Mouse (Mus musculus): ENCODE measurements at regions not wholly inside any gene's neighbourhood (a gene's known extent, or its start where the extent isn't known, plus 50 kb on each side); places are given as distances from the start of the nearest gene placed in this dataset.

DNA sequence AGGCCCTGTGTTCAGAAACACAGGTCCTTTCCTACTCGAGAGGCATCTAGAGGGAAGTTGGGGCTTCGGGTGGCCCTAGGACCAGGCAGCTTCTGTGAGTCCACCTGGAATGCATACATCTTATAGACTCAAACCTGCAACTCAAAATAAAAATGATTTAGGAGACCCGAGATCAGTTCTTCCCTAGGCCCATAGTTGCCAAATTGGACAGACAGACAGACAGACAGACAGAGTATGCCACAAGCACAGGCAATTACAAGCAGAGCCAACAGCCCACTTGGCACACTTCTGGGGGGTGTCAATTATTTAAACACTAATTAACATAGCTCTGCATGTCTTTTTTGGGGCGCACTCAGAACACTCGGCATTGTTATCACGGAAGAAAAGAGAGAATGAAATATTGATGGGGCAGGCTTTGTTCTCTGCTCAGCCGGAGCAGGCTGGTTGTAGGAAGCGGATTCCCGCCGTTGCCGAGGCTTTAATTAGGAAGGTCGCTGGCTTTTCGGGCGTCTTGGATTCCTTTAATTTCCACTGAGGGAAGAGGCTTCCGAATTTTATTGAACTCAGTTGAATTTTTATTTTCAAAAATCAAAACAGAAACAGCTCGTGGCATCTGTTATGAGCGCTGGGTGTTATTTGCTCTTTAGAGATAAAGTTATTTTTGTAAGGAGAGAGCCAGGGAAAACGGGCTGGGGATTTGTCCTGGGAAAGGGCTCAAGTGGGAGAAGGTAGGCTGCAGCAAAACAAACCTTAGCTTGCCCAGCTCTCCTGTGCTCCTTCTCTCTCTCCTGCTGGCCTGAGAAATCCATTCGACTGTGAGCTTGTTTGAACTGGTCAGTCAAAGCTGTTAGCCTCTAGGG lies 111.9 kb downstream of the Irx5 start:
- ATAC-seq (ENCODE audit: insufficient read depth) (no peak), DNase-seq (no peak)
- no peaks in the 10 kb centered on the region for H3K9me3 ChIP-seq (ENCODE audit: low read depth, low read length)
- H3K4me2 ChIP-seq: no peak overlapping the region
- 46% methylated on average over 19 of the region's 19 CpGs for WGBS
- no peak overlapping the region for H3K27ac ChIP-seq (ENCODE audit: low read depth)
- no peaks in the 10 kb centered on the region for H3K4me1 ChIP-seq (ENCODE audit: insufficient read depth)
- H3K27me3 ChIP-seq (ENCODE audit: insufficient read depth, low read length): no peaks in the 10 kb centered on the region
- H3K4me3 ChIP-seq (ENCODE audit: low read depth, low read length): no peak overlapping the region
- no peak for TF ChIP-seq CTCF (IDR thresholded peaks at IDR 0.05; ENCODE audit: low read depth)
- no peaks in the 10 kb centered on the region for H3K36me3 ChIP-seq (ENCODE audit: insufficient read depth)
- no peak overlapping the region for H3K9ac ChIP-seq

DNA sequence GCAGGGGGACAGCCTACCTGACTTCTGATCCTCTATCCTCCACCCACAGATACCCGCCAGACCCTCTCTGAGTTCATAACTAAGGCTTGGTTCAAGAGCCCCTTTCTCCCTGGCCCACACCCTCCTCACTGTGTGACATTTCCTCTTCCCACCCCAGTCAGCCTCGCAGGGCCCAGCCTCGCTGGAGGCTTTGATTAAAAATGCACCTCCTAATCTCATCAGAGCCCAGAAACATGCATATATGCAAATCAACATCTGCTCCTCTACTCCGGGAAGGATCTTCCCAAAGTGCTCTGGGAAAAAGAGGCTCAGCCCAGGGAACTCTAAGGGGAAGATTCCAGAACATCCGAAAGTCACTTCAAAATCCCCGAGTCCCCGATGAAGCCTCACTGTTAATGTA lies 114.8 kb downstream of the Irx5 start:
- no peak for DNase-seq
- H3K4me3 ChIP-seq (ENCODE audit: low read depth, low read length): no peak overlapping the region
- no peaks in the 10 kb centered on the region for H3K36me3 ChIP-seq (ENCODE audit: insufficient read depth)
- H3K27ac ChIP-seq (ENCODE audit: low read depth): no peak overlapping the region
- no peaks in the 10 kb centered on the region for H3K27me3 ChIP-seq (ENCODE audit: insufficient read depth, low read length)
- no peaks in the 10 kb centered on the region for H3K9me3 ChIP-seq (ENCODE audit: low read depth, low read length)
- no peak overlapping the region for H3K4me2 ChIP-seq
- no peak overlapping the region for H3K9ac ChIP-seq
- 66% methylated on average over 7 of the region's 7 CpGs for WGBS
- no peak for ATAC-seq (ENCODE audit: insufficient read depth)
- TF ChIP-seq CTCF (IDR thresholded peaks at IDR 0.05; ENCODE audit: low read depth): no peak
- no peaks in the 10 kb centered on the region for H3K4me1 ChIP-seq (ENCODE audit: insufficient read depth)

DNA sequence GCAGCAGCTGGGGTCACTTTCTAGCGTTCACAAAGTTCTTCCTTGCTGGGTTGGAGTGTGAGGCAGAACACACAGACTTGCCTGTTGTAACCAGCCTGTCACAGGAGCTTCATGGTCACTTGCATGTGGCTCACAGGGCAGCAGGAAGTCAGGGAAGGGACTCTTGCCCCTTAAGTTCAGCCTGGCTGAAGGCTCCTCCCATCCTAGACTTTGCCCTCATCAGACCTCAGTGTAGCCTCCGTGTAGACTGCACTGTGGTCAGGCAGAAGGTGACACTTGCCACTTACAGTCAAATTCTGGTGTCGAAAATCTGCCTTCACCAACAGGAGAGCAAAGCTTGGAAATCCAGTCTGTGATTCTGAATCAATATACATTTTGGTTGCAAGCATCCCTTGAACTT lies 115.4 kb downstream of the Irx5 start:
- no peak overlapping the region for H3K27ac ChIP-seq (ENCODE audit: low read depth)
- no peak overlapping the region for H3K4me2 ChIP-seq
- H3K9me3 ChIP-seq (ENCODE audit: low read depth, low read length): no peaks in the 10 kb centered on the region
- H3K27me3 ChIP-seq (ENCODE audit: insufficient read depth, low read length): no peaks in the 10 kb centered on the region
- no peak overlapping the region for H3K4me3 ChIP-seq (ENCODE audit: low read depth, low read length)
- TF ChIP-seq CTCF (IDR thresholded peaks at IDR 0.05; ENCODE audit: low read depth): no peak
- H3K36me3 ChIP-seq (ENCODE audit: insufficient read depth): no peaks in the 10 kb centered on the region
- H3K4me1 ChIP-seq (ENCODE audit: insufficient read depth): no peaks in the 10 kb centered on the region
- ATAC-seq (ENCODE audit: insufficient read depth) (no peak), DNase-seq (no peak)
- no peak overlapping the region for H3K9ac ChIP-seq
- WGBS: 46% methylated on average over 3 of the region's 3 CpGs

- Histone ChIP-seq H3K9ac (no peak overlapping the region), H3K4me3 (ENCODE audit: low read depth, low read length) (no peak overlapping the region), H3K9me3 (ENCODE audit: low read depth, low read length) (no peaks in the 10 kb centered on the region), H3K27me3 (ENCODE audit: insufficient read depth, low read length) (no peaks in the 10 kb centered on the region), H3K27ac (ENCODE audit: low read depth) (no peak overlapping the region), H3K4me2 (no peak overlapping the region), H3K36me3 (ENCODE audit: insufficient read depth) (no peaks in the 10 kb centered on the region), H3K4me1 (ENCODE audit: insufficient read depth) (no peaks in the 10 kb centered on the region)
- 62% methylated on average over 5 of the region's 5 CpGs for WGBS
- DNase-seq (no peak), ATAC-seq (ENCODE audit: insufficient read depth) (no peak)
- no peak for TF ChIP-seq CTCF (IDR thresholded peaks at IDR 0.05; ENCODE audit: low read depth)
Observed at GRCm38 (mm10) chr8:92482393-92482792, 125.0 kb downstream of the Irx5 start.

DNA sequence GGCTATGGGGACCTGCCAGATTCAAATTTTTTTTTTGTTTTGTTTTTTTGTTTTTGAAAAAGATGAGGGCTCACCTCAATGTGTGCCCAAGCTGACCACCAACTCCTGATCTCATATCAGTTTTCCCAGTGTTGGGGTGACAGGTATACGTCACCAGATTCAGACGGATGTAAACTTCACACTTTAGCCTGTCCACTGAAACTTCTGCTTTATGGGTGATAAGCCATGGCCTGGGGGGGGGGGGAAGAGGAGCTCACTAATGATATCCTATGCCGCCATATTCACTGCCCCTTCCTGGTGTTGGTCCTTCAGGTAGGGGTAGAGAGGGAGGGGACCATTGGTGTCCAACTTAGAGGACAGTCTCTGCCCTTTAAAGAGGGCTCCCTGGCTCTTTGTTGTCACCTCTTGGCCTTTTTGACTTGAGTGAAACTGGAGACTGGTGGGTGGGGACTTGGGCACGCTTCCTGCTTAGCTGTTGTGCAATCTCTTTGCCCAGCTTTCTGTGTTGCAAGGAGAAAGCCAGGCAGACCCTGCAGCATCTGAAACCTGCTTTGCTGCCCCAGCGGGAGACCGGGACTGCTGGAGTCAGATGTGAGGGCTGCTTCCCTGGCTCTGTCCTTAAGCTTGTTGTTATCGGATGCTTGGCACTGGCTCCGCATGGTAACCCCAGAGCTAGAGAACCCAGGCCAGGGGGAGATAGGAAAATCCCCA lies 125.8 kb downstream of the Irx5 start:
- H3K27me3 ChIP-seq (ENCODE audit: insufficient read depth, low read length): no peaks in the 10 kb centered on the region

GRCm38 (mm10) chr8:92488526-92489159 lies 131.2 kb downstream of the Irx5 start:
- no peak overlapping the region for H3K4me2 ChIP-seq
- H3K27me3 ChIP-seq (ENCODE audit: insufficient read depth, low read length): no peaks in the 10 kb centered on the region
- no peak overlapping the region for H3K27ac ChIP-seq (ENCODE audit: low read depth)
- H3K9ac ChIP-seq: no peak overlapping the region
- DNase-seq (no peak), ATAC-seq (ENCODE audit: insufficient read depth) (no peak)
- TF ChIP-seq CTCF (IDR thresholded peaks at IDR 0.05; ENCODE audit: low read depth): no peak
- no peak overlapping the region for H3K4me3 ChIP-seq (ENCODE audit: low read depth, low read length)
- H3K9me3 ChIP-seq (ENCODE audit: low read depth, low read length): no peaks in the 10 kb centered on the region
- WGBS: 80% methylated on average over 8 of the region's 8 CpGs
- no peaks in the 10 kb centered on the region for H3K4me1 ChIP-seq (ENCODE audit: insufficient read depth)
- H3K36me3 ChIP-seq (ENCODE audit: insufficient read depth): no peaks in the 10 kb centered on the region

More for the DNA sequence above, 125.8 kb downstream of the Irx5 start:
- Histone ChIP-seq H3K4me1 (ENCODE audit: insufficient read depth) (no peaks in the 10 kb centered on the region), H3K36me3 (ENCODE audit: insufficient read depth) (no peaks in the 10 kb centered on the region), H3K4me3 (ENCODE audit: low read depth, low read length) (no peak overlapping the region), H3K27ac (ENCODE audit: low read depth) (no peak overlapping the region), H3K4me2 (no peak overlapping the region), H3K9ac (no peak overlapping the region), H3K9me3 (ENCODE audit: low read depth, low read length) (no peaks in the 10 kb centered on the region)
- no peak for ATAC-seq (ENCODE audit: insufficient read depth)
- 42% methylated on average over 8 of the region's 8 CpGs for WGBS
- DNase-seq: peak; percentile 38
- TF ChIP-seq CTCF (IDR thresholded peaks at IDR 0.05; ENCODE audit: low read depth): no peak

DNA sequence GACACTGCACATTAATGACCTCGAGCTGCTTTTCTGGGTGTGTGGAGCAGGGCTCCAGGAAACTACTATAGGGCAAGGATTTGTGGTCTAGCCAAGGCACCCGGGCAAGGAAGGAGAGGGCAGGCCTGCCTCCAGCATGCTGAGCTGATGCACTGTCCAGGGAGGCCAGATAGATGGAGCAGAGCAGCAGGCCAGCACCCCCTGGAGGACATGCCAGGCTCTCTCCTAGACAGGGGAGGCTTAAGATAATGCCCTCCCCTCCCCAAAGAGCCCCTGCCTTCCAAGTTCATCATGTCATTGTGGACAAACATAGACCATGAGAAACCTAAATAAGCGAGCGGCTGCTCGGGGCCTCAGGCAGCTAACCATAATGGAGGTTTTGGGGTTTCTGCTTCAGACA lies 134.1 kb downstream of the Irx5 start:
- Histone ChIP-seq H3K4me3 (ENCODE audit: low read depth, low read length) (no peak overlapping the region), H3K27ac (ENCODE audit: low read depth) (no peak overlapping the region), H3K9me3 (ENCODE audit: low read depth, low read length) (no peaks in the 10 kb centered on the region), H3K4me1 (ENCODE audit: insufficient read depth) (no peaks in the 10 kb centered on the region), H3K27me3 (ENCODE audit: insufficient read depth, low read length) (no peaks in the 10 kb centered on the region), H3K36me3 (ENCODE audit: insufficient read depth) (no peaks in the 10 kb centered on the region), H3K9ac (no peak overlapping the region), H3K4me2 (no peak overlapping the region)
- 76% methylated on average over 5 of the region's 5 CpGs for WGBS
- TF ChIP-seq CTCF (IDR thresholded peaks at IDR 0.05; ENCODE audit: low read depth): peak; percentile 29
- DNase-seq (no peak), ATAC-seq (ENCODE audit: insufficient read depth) (no peak)

Measured in lung, embryonic 14.5 days (tissue).